Mouse (Mus musculus) thymus, adult 2 months (tissue): ENCODE measurements at regions not wholly inside any gene's neighbourhood (a gene's known extent, or its start where the extent isn't known, plus 50 kb on each side); places are given as distances from the start of the nearest gene placed in this dataset.

ENCODE experiments used
- DNase-seq: peaks from one replicate; pipeline ENCODE4 v3.0.0; 2021
- H3K27ac ChIP-seq: fragments of 200-500 bp; 2 replicates; pipeline ENCODE4 v1.5.1; 2012; ENCODE audit warnings: low read length, control low read depth; ENCODE audit not compliant: control insufficient read depth, insufficient read depth
- H3K27me3 ChIP-seq: fragments of 200-500 bp; 2 replicates; pipeline ENCODE4 v1.6.1; 2012; ENCODE audit warnings: mild to moderate bottlenecking, low read length, moderate library complexity, mixed read lengths; ENCODE audit not compliant: control insufficient read depth, insufficient read depth
- H3K36me3 ChIP-seq: fragments of 200-500 bp; 2 replicates; pipeline ENCODE4 v1.6.1; 2012; ENCODE audit warnings: mild to moderate bottlenecking, low read length, moderate library complexity; ENCODE audit not compliant: control insufficient read depth, insufficient read depth
- H3K4me1 ChIP-seq: fragments of 200-500 bp; replicated peaks from 2 replicates; pipeline ENCODE4 v1.6.1; 2012; ENCODE audit warnings: low read length; ENCODE audit not compliant: control insufficient read depth, insufficient read depth
- H3K4me3 ChIP-seq: fragments of 200-500 bp; 2 replicates; pipeline ENCODE4 v1.5.1; 2012; ENCODE audit warnings: mild to moderate bottlenecking, low read length, control low read depth, moderate library complexity; ENCODE audit not compliant: control insufficient read depth, insufficient read depth
- CTCF ChIP-seq: fragments of 200-500 bp; IDR thresholded peaks from 2 replicates; pipeline ENCODE4 v1.5.1; 2012; ENCODE audit warnings: mild to moderate bottlenecking, control low read depth, low read length, moderate library complexity, borderline replicate concordance; ENCODE audit not compliant: control insufficient read depth, poor library complexity, insufficient read depth; ENCODE audit errors: extremely low read depth
- POLR2A ChIP-seq: fragments of 200-500 bp; IDR thresholded peaks from 2 replicates; pipeline ENCODE4 v1.6.1; 2012; ENCODE audit warnings: mild to moderate bottlenecking, low read length, control low read depth, moderate library complexity; ENCODE audit not compliant: control insufficient read depth, poor library complexity, insufficient read depth; ENCODE audit errors: extremely low read depth
- WGBS: fragments of 180-500 bp; shearing (Covaris S2); methylation state at CpG from one replicate; pipeline ENCODE4 v1.1.7; 2018; 5-methylcytosine and 5-hydroxymethylcytosine counted together

DNA sequence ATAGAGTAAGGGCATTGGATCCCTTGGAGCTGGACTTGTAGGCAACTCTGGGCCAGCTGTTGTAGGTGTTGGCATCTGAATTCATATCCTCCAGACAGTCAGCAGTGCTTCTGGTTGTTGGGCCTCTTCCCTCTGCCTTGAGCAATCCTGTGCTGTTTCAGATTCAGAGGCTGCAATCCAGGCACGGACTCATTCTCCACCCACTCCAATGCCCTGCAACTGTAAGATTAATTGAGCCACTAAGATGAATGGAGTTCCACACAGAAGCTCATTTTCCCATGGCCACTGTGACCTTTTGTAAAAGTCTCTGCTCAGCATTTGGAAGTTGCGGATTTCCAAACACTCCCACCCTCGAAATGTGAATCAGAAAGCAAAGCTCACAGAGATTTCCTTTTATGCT lies 65.7 kb upstream of the Wdr11 start:
- no peak overlapping the region for H3K27ac ChIP-seq
- TF ChIP-seq CTCF, result no peak
- no peak for TF ChIP-seq POLR2A
- H3K4me1 ChIP-seq, result no peaks in the 10 kb centered on the region
- H3K36me3 ChIP-seq, result no peaks in the 10 kb centered on the region
- H3K27me3 ChIP-seq, result no peaks in the 10 kb centered on the region
- no peak for DNase-seq
- WGBS, result 85% methylated on average over 3 of the region's 3 CpGs
- no peak overlapping the region for H3K4me3 ChIP-seq

GRCm38 (mm10) chr7:129528263-129528662 lies 63.4 kb upstream of the Wdr11 start:
- no peak for TF ChIP-seq CTCF
- no peak for TF ChIP-seq POLR2A
- DNase-seq, result no peak
- no peaks in the 10 kb centered on the region for H3K36me3 ChIP-seq
- WGBS, result 24% methylated on average over 6 of the region's 6 CpGs
- no peak overlapping the region for H3K27ac ChIP-seq
- H3K4me3 ChIP-seq, result no peak overlapping the region
- no peaks in the 10 kb centered on the region for H3K4me1 ChIP-seq
- no peaks in the 10 kb centered on the region for H3K27me3 ChIP-seq

DNA sequence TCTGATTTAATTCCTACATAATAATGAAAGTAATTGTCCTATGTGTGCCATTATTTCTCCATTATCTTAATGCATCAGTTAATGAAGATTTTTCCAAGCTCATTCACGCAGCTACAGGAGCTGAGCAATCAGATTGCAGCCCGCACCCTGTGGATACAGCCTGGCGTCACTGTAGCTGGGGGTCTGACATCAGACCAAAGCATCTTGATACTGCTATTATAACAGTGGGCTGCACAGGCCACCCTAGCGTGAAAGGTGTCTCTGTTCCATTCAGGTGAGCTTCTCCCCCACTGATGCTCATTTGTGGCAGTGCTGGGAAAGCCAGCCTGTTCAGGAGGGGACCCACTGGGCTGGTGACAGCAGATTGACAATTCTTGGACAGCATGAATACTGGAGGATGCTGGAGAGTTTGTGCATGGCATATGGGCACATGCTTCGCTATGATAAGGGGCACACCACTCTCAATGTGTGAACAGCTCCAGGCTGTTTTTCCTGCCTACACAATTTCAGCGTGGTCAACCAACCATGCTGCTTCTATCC lies 58.2 kb upstream of the Wdr11 start:
- DNase-seq, result no peak
- no peak overlapping the region for H3K4me3 ChIP-seq
- TF ChIP-seq POLR2A, result no peak
- TF ChIP-seq CTCF, result no peak
- 91% methylated on average over 6 of the region's 6 CpGs for WGBS
- no peaks in the 10 kb centered on the region for H3K4me1 ChIP-seq
- H3K27ac ChIP-seq, result no peak overlapping the region
- no peaks in the 10 kb centered on the region for H3K36me3 ChIP-seq
- H3K27me3 ChIP-seq, result no peaks in the 10 kb centered on the region
